Mouse (Mus musculus) ovary, adult 10 weeks (tissue): Measurements from ENCODE around the gene Ift43. TPM values are rescaled to one million over a fixed set of nuclear protein-coding genes. Genes with fewer than 3 reads are reported as not detected.

Experiments
- polyA plus RNA-seq: library from polyadenylated mRNA; stranded (reverse); fragments of 350-450 nt; fragmentation: Illumina TruSeq; extraction: RNeasy Lipid Tissue Mini Kit (QIAGEN cat#74804); gene quantifications from one replicate; pipeline ENCODE4 v1.2.3, GENCODE M21; 2014

Ift43 gene
- 19.3 TPM for polyA plus RNA-seq

GRCm38 (mm10) chr12:86082481-86083012 is at the start of gene Ift43:
Gene Ift43 (plus strand): TSS chr12:86082541.

GRCm38 (mm10) chr12:86078553-86079201 is 3.7 kb upstream of the Ift43 start, which contains the start of gene Tgfb3:
Gene Tgfb3 (minus strand): TSS chr12:86079041.

Other genes starting within 250 kb of the Ift43 start
- gene Tgfb3, start 3.5 kb upstream of the Ift43 start, polyA plus RNA-seq = 14.8 TPM
- 19.8 TPM for gene Gpatch2l, start 159.3 kb downstream of the Ift43 start, polyA plus RNA-seq